Mouse (Mus musculus) small intestine, adult 2 months (tissue): ENCODE measurements around the gene Fiz1.

Experiments
- CTCF ChIP-seq: fragments of 200-500 bp; IDR thresholded peaks from 2 replicates; pipeline ENCODE4 v1.5.1; 2012; ENCODE audit warnings: low read depth, mild to moderate bottlenecking, control low read depth, inconsistent platforms, low read length, moderate library complexity, mixed read lengths; ENCODE audit not compliant: insufficient replicate concordance, insufficient read length; ENCODE audit errors: extremely low read depth
- POLR2A ChIP-seq: fragments of 200-500 bp; IDR thresholded peaks from 2 replicates; pipeline ENCODE4 v1.6.1; 2012; ENCODE audit warnings: low read depth, mild to moderate bottlenecking, control low read depth, inconsistent platforms, low read length, moderate library complexity

GRCm38 (mm10) chr7:4971068-4971467 is 43.4 kb downstream of the Fiz1 start, which contains the start of gene Sbk3:
- TF ChIP-seq POLR2A (no peak), CTCF (no peak)
